Mouse (Mus musculus) lung, postnatal 0 days (tissue): ENCODE data around the gene Ufc1. TPM values are rescaled to one million over a fixed set of nuclear protein-coding genes. Genes with fewer than 3 reads are reported as not detected.

Experiments used
- ATAC-seq: fragments of 200-750 bp; cut with Nextera tagmentation; 2 replicates; pipeline ENCODE4 v1.8.0; 2017; ENCODE audit warnings: moderate library complexity
- DNase-seq: peaks from one replicate; pipeline ENCODE4 v3.0.0-alpha.2; 2016; ENCODE audit warnings: low spot score
- H3K27ac ChIP-seq: fragments of 300-500 bp; sonication (generic); 2 replicates; pipeline ENCODE4 v1.5.1; 2014; ENCODE audit warnings: antibody characterized with exemption, mild to moderate bottlenecking, low read length, mixed read lengths
- H3K27me3 ChIP-seq: fragments of 300-500 bp; sonication (generic); replicated peaks from 2 replicates; pipeline ENCODE4 v1.6.1; 2014; ENCODE audit warnings: low read length, mixed read lengths; ENCODE audit not compliant: insufficient read depth
- H3K36me3 ChIP-seq: fragments of 300-500 bp; sonication (generic); 2 replicates; pipeline ENCODE4 v1.6.1; 2014; ENCODE audit warnings: low read length, mixed read lengths; ENCODE audit not compliant: insufficient read depth
- H3K4me1 ChIP-seq: fragments of 300-500 bp; sonication (generic); 2 replicates; pipeline ENCODE4 v1.6.1; 2014; ENCODE audit warnings: antibody characterized with exemption, low read depth, low read length, mixed read lengths; ENCODE audit not compliant: insufficient read depth
- H3K4me2 ChIP-seq: fragments of 300-500 bp; sonication (generic); replicated peaks from 2 replicates; pipeline ENCODE4 v1.6.1; 2014; ENCODE audit warnings: low read depth, mild to moderate bottlenecking, low read length, moderate library complexity, mixed read lengths
- H3K4me3 ChIP-seq: fragments of 300-500 bp; sonication (generic); 2 replicates; pipeline ENCODE4 v1.5.1; 2014; ENCODE audit warnings: low read depth, low read length
- H3K9ac ChIP-seq: fragments of 300-500 bp; sonication (generic); replicated peaks from 2 replicates; pipeline ENCODE4 v1.6.1; 2014; ENCODE audit warnings: low read depth, mild to moderate bottlenecking
- H3K9me3 ChIP-seq: fragments of 300-500 bp; sonication (generic); 2 replicates; pipeline ENCODE4 v1.6.1; 2016; ENCODE audit warnings: low read length, mixed read lengths
- CTCF ChIP-seq: IDR thresholded peaks from 2 replicates; pipeline ENCODE4 v1.5.1; 2016; ENCODE audit warnings: antibody characterized with exemption, mild to moderate bottlenecking
- EP300 ChIP-seq: IDR thresholded peaks from 2 replicates; pipeline ENCODE4 v1.6.1; 2016; ENCODE audit warnings: antibody characterized with exemption, mild to moderate bottlenecking, control low read depth
- WGBS: fragments of 180-500 bp; shearing (Covaris S2); extraction: QIAGEN DNeasy Blood & Tissue Kit; methylation state at CpG from one replicate; pipeline ENCODE4 v1.1.7; 2014; 5-methylcytosine and 5-hydroxymethylcytosine counted together
- polyA plus RNA-seq: library from polyadenylated mRNA; unstranded; fragments of >200 nt; fragmentation: Nextera tagmentation; extraction: Ambion mirVana; gene quantifications from 2 replicates; pipeline ENCODE4 v1.2.1, GENCODE M21; 2015

Gene Ufc1
- polyA plus RNA-seq, 1 experiment from 2014 or later: 100 TPM

GRCm38 (mm10) chr1:171280250-171280915 lies 14.4 kb downstream of the Ufc1 start:
- TF ChIP-seq CTCF: no peak
- TF ChIP-seq EP300: no peak
- DNase-seq (no peak), ATAC-seq (peak; percentile 2; the same call in 1 of the 2 replicates)
- Histone ChIP-seq H3K36me3 (peaks cover 22% of the 10 kb centered on the region; the same call in 1 of the 2 replicates), H3K4me2 (peak overlapping the region; percentile 80), H3K4me3 (peak overlapping the region; percentile 57), H3K27ac (peak overlapping the region; percentile 60), H3K9me3 (no peaks in the 10 kb centered on the region), H3K9ac (peak overlapping the region; percentile 50), H3K4me1 (peaks cover 12% of the 10 kb centered on the region; the same call in 1 of the 2 replicates), H3K27me3 (no peaks in the 10 kb centered on the region)
- WGBS: under 1% methylated on average over 25 of the region's 25 CpGs

- Histone ChIP-seq H3K36me3 (peaks cover 26% of the 10 kb centered on the region; the same call in 1 of the 2 replicates), H3K9me3 (no peaks in the 10 kb centered on the region), H3K4me3 (no peak overlapping the region), H3K9ac (0 out of 2 replicates have a peak overlapping the region, but pooled peaks have one; percentile 50), H3K27me3 (no peaks in the 10 kb centered on the region), H3K4me2 (peak overlapping the region; percentile 80; the same call in 1 of the 2 replicates), H3K27ac (no peak overlapping the region), H3K4me1 (peaks cover 12% of the 10 kb centered on the region; the same call in 1 of the 2 replicates)
- WGBS: 63% methylated on average over 5 of the region's 5 CpGs
- no peak for TF ChIP-seq EP300
- no peak for TF ChIP-seq CTCF
- DNase-seq (no peak), ATAC-seq (no peak)
These were observed 15.1 kb downstream of the Ufc1 start for GRCm38 (mm10) chr1:171279721-171280120.

- DNase-seq: no peak
- no peak overlapping the region for H3K4me3 ChIP-seq
- no peak for TF ChIP-seq EP300
These were observed 15.7 kb downstream of the Ufc1 start for GRCm38 (mm10) chr1:171279012-171279705.

GRCm38 (mm10) chr1:171278436-171278835 lies 16.4 kb downstream of the Ufc1 start:
- Histone ChIP-seq H3K9me3 (no peaks in the 10 kb centered on the region), H3K27ac (no peak overlapping the region), H3K4me2 (no peak overlapping the region), H3K36me3 (peaks cover 36% of the 10 kb centered on the region; the same call in 1 of the 2 replicates), H3K9ac (no peak overlapping the region), H3K27me3 (no peaks in the 10 kb centered on the region), H3K4me1 (peaks cover 12% of the 10 kb centered on the region; the same call in 1 of the 2 replicates), H3K4me3 (no peak overlapping the region)
- TF ChIP-seq EP300 (no peak), CTCF (no peak)
- 93% methylated on average over 8 of the region's 8 CpGs for WGBS
- DNase-seq: no peak
- ATAC-seq: no peak

More at GRCm38 (mm10) chr1:171279012-171279705, 15.7 kb downstream of the Ufc1 start:
- no peaks in the 10 kb centered on the region for H3K9me3 ChIP-seq
- no peak for ATAC-seq
- 84% methylated on average over 14 of the region's 14 CpGs for WGBS
- H3K4me1 ChIP-seq: peaks cover 12% of the 10 kb centered on the region; the same call in 1 of the 2 replicates
- H3K9ac ChIP-seq: no peak overlapping the region
- H3K4me2 ChIP-seq: no peak overlapping the region
- no peak overlapping the region for H3K27ac ChIP-seq
- H3K27me3 ChIP-seq: no peaks in the 10 kb centered on the region
- H3K36me3 ChIP-seq: peaks cover 29% of the 10 kb centered on the region; the same call in 1 of the 2 replicates

GRCm38 (mm10) chr1:171277736-171278135 lies 17.1 kb downstream of the Ufc1 start:
- Histone ChIP-seq H3K4me3 (no peak overlapping the region), H3K36me3 (peaks cover 37% of the 10 kb centered on the region; the same call in 1 of the 2 replicates), H3K9ac (no peak overlapping the region), H3K27ac (no peak overlapping the region), H3K4me1 (peaks cover 12% of the 10 kb centered on the region; the same call in 1 of the 2 replicates), H3K9me3 (no peaks in the 10 kb centered on the region), H3K4me2 (no peak overlapping the region), H3K27me3 (no peaks in the 10 kb centered on the region)
- TF ChIP-seq CTCF (no peak), EP300 (no peak)
- DNase-seq (no peak), ATAC-seq (no peak)
- 79% methylated on average over 10 of the region's 10 CpGs for WGBS

GRCm38 (mm10) chr1:171276110-171276748 lies 18.6 kb downstream of the Ufc1 start:
- Histone ChIP-seq H3K9ac (no peak overlapping the region), H3K9me3 (no peaks in the 10 kb centered on the region), H3K27ac (no peak overlapping the region), H3K4me2 (no peak overlapping the region), H3K36me3 (peaks cover 34% of the 10 kb centered on the region; the same call in 1 of the 2 replicates), H3K4me1 (peaks cover 11% of the 10 kb centered on the region; the same call in 1 of the 2 replicates), H3K4me3 (no peak overlapping the region), H3K27me3 (no peaks in the 10 kb centered on the region)
- no peak for DNase-seq
- WGBS: 85% methylated on average over 14 of the region's 14 CpGs
- TF ChIP-seq CTCF (no peak), EP300 (no peak)
- ATAC-seq: no peak
